Mouse (Mus musculus): ENCODE results near the gene Lsamp.

Lsamp gene

DNA sequence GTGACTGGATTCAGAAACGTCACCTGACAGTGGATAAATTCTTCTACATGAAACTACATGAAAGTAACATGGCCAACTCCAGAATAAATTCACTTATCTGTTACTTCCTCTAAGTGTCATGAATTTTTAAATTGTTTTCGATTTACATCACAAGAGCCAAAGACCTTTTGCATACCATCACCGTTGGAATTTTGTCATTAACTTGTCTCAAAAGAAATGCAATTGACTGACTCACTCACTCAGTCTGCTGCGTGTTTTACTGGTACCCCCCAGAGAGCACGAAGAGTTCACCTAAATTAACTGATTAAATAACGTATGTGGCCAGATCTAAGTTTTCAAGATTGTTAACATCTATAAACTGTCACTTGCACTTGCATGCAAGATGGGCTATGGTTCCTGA lies 672.7 kb downstream of the Lsamp start:
- peak; percentile 60 for DNase-seq (ENCODE audit: low read depth, low spot score)

GRCm38 (mm10) chr16:40685531-40685930 lies 701.4 kb downstream of the Lsamp start:
- DNase-seq (ENCODE audit: low read depth, low spot score) = no peak

DNA sequence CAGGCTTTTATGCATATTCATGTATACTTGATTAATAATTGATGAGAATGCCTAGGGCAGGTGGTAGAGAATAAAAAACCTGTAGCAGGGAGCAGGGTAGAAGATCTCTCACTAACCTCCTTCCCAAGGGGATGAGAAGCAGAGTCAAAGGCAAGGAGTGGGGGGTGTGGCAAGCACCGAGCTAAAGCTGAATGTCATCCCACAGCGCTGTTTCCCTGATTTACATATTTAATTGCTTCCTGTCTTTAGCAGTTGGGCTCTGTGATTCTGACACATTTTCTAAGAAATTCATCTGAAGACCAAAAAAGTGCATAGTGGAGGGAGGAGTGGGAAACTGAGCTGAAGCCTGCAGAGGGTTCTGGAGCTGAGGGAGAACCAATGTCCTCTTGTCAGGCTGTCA lies 708.1 kb downstream of the Lsamp start:
- DNase-seq (ENCODE audit: low read depth, low spot score) = no peak

DNA sequence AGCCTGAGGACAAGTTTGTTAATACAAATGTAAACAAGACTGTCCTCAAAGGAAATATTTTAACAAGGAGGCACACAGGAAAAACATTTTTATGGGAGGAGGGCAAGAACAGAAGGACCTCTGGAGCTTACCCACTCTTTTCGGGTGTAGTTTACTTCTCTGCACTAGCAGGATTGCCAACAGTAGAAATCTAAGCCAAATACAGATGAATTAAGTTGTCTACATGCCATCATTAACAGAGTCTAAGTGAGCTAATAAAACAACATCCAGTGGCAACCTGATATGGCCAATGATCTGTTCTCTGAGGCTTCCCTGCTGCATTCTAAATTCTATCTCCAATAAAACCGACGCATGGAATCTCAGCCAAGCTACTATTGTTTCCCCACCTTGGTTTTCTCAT lies 713.1 kb downstream of the Lsamp start:
- no peak for DNase-seq (ENCODE audit: low read depth, low spot score)

DNA sequence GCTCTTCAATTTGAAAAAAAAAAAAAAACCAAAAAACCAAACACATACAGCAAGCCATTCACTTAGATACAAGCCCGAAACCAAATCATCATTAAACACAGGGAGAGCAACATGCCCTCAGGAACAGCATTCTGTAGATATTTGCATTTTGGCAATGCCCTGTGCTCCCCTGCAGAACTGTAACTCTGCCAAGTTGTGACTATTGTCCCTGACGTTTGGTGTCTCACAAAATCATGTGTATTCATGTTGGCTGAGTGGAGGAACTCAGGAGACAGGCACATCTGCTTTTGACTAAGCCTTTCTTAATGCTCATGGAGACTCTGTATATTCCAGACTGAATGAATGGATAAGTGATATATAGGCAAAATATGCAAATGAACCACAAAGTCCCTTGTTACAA lies 724.4 kb downstream of the Lsamp start:
- DNase-seq (ENCODE audit: low read depth, low spot score) = no peak

DNA sequence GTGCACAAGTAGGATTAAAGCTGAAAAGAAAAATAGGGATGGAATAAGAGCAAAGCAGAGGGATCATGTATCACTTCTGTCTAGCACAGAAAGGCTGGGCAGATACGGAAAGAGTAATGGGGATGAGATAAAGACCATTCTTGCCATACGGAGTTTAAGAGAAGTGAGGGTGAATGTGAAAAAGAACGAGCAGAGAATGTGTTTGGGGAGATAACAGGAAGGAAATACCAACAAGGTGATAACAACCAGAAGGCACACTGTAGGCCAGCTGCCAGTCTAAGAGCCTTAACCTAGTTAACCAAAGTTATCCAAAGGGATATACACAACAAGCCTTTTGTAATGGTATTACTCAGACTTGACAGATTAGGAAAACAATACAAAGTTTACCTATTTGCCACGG lies 725.4 kb downstream of the Lsamp start:
- DNase-seq (ENCODE audit: low read depth, low spot score) = no peak

DNA sequence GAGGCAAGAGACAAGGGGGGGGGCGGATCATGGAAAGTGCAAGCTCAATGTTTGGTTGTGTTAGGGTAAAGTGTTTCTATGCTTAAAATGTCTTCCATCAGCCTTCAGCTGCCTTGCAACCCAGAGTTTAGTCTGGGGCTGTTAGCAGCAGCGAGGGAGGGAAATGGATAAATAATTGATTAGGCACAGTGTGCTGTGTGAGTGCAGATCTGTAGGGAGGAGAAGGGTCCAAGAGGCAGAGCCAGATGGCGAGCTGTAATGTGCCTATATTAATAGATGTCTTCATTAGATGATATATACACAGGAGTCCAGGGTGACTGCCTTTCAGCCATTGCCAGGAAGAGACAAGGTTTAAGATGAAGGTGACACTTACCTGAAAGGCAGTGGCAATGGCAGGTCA lies 725.9 kb downstream of the Lsamp start:
- no peak for DNase-seq (ENCODE audit: low read depth, low spot score)

GRCm38 (mm10) chr16:40710491-40710890 lies 726.3 kb downstream of the Lsamp start:
- no peak for DNase-seq (ENCODE audit: low read depth, low spot score)

GRCm38 (mm10) chr16:40713725-40714124 lies 729.6 kb downstream of the Lsamp start:
- DNase-seq (ENCODE audit: low read depth, low spot score) = no peak

- DNase-seq (ENCODE audit: low read depth, low spot score) = peak; percentile 74
These were observed 754.9 kb downstream of the Lsamp start for GRCm38 (mm10) chr16:40739015-40739414.

- no peak for DNase-seq (ENCODE audit: low read depth, low spot score)
These were observed 755.6 kb downstream of the Lsamp start for GRCm38 (mm10) chr16:40739771-40740170.

DNA sequence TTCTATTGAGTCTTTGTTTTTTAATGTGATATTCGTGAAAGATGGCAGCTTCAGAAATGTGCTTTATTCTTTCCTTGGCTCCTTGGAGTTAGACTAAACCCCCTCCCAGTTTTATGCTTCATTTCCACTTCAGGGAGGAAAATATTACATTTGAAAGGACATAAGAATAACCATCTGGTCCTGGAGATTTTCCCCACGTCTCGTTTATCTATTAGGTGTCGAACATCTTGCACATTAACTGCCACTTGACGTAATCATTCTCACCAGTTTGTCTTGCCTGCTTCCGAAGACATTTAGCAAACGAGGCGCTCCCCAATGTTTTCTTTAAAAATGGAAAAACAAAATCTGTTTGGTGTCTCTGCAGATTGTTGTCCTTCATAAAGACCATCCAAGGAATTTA lies 756.1 kb downstream of the Lsamp start:
- DNase-seq (ENCODE audit: low read depth, low spot score) = no peak

DNA sequence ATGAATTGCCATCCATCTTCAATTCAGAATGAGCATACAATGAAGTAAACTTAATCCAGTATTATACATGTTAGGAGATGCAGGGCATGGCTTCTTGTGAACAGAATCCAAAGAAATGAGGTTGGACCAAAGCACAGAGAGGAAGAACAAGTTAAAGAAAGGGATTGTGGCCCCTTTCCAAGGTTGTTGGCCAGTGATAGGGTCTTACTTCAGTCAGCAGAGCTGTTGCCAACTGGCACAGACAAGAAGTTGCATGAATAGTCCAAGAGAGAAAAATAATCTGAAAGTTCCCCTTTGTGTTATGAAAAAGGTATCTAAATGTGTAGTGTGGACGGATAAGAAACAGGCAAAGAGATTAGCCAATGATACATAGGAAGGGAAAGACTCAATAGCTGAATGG lies 843.0 kb downstream of the Lsamp start:
- no peak for DNase-seq (ENCODE audit: low read depth, low spot score)

DNA sequence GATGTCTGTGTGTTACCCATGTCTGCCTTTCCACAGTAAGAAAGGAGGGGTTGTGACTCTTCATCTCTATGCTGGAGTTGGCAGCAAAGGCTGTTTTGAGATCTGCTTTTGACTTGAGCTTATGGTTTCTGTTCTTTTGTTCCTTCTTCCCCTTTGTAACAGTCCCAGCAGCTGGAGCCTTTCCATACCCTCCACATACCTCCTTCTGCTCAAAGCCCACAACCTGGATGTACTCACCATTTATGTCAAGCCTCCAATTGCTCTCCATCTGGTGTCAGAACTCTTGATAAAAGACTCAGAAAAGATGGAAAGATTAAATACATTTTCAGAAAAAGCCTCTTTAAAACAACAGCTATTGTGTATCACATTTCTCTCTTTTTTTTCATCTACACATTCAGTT lies 847.4 kb downstream of the Lsamp start:
- no peak for DNase-seq (ENCODE audit: low read depth, low spot score)

- DNase-seq (ENCODE audit: low read depth, low spot score) = no peak
These were observed 857.6 kb downstream of the Lsamp start for GRCm38 (mm10) chr16:40841765-40842164.

DNA sequence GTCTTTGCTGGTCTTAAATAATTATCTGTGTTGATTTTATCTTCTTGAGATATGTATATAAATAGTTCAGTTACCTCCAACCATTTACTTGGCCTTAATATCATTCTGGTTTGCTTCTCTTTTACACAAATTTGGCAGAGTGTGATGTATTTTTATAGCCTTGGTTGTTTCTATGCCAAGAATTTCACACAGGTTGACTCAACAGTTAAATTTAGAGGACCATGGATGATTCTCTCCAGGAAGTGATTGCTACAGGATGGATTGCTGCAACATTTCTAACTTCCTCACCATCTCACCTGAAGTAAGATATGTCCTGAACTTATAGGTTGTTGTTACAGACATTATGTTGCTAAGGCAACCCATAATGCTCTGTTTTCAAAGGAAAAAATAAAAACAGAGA lies 882.6 kb downstream of the Lsamp start:
- DNase-seq (ENCODE audit: low read depth, low spot score) = no peak

DNA sequence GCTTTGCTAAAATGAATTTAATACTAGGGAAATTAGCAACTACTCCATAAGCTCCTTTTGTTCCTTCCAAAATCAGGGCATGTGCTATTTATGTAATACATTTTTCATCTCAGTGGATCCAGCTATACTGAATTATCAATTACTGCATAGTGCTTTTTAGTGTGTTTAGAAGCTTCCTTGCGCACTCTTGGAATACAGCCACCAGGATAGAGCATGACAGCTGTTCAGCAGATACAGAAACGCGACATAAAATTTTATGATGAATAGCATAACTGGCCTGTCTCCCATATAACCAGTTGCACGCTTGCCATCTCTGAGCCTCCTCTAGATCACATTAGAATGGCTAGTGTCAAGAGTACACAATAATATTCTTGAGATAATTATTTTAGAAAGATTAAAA lies 894.1 kb downstream of the Lsamp start:
- no peak for DNase-seq (ENCODE audit: low read depth, low spot score)

GRCm38 (mm10) chr16:40881942-40882341 lies 897.8 kb downstream of the Lsamp start:
- no peak for DNase-seq (ENCODE audit: low read depth, low spot score)

GRCm38 (mm10) chr16:40891338-40891737 lies 907.2 kb downstream of the Lsamp start:
- no peak for DNase-seq (ENCODE audit: low read depth, low spot score)

DNA sequence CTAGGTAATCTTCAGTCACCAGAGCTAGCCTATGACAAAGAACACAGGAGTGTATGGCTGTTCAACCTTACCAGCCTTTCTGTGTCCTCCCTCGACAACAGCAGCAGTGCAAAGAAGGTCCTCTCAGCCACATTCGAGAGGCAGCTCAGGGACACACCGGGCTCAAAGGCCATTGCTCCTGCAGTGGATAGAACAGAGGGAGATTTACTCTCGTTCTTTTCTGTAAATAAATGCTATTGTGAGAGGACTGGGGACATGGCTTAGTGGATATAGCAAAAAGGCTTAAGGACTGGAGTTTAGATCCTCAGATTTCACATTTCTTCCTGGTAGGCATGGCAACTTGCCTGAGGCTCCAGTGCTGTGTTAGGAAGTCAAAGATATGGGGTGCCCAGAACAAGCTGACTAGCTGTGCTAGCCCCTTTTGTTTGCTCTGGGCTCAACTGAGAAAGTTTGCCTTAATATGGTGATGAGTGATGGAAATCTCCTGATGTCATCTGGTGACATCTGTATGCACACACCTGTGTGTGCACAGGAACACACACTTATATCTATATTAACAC lies 913.7 kb downstream of the Lsamp start:
- no peak for DNase-seq (ENCODE audit: low read depth, low spot score)

- DNase-seq (ENCODE audit: low read depth, low spot score) = no peak
These were observed 923.7 kb downstream of the Lsamp start for GRCm38 (mm10) chr16:40907892-40908291.

- DNase-seq (ENCODE audit: low read depth, low spot score) = no peak
These were observed 930.0 kb downstream of the Lsamp start for GRCm38 (mm10) chr16:40914141-40914540.

- no peak for DNase-seq (ENCODE audit: low read depth, low spot score)
These were observed 946.4 kb downstream of the Lsamp start for GRCm38 (mm10) chr16:40930596-40930995.

DNA sequence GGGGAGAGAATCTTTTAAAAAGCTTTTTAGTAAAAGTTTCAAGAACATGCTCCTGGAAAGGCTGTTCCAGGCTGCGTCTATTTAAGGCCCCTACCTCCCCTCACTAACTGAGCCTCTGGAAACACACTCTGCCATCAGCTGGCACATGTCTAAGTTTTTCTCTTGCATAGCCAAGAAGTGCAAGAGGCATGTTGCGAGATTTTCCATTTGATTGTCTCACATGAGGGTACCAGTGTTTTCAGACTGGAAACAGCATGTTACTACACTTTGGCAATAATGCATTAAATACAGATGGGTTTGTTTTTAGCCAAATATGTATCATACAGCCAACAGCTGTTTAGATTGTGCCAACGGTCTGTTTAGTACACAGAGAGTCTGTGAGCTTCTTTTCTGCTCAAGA lies 958.1 kb downstream of the Lsamp start:
- DNase-seq (ENCODE audit: low read depth, low spot score) = no peak

Measured in R1 (cell line).